Mouse (Mus musculus) forebrain, embryonic 12.5 days (tissue): ENCODE measurements at regions not wholly inside any gene's neighbourhood (a gene's known extent, or its start where the extent isn't known, plus 50 kb on each side); places are given as distances from the start of the nearest gene placed in this dataset.

Source experiments
- ATAC-seq: fragments of 200-750 bp; cut with Nextera tagmentation; 2 replicates; pipeline ENCODE4 v1.8.0; 2017; ENCODE audit warnings: moderate TSS enrichment; ENCODE audit not compliant: low FRiP score
- H3K27ac ChIP-seq: fragments of 300-500 bp; sonication (generic); 2 replicates; pipeline ENCODE4 v1.5.1; 2016; ENCODE audit warnings: mild to moderate bottlenecking
- H3K27me3 ChIP-seq: fragments of 300-500 bp; sonication (generic); 2 replicates; pipeline ENCODE4 v1.6.1; 2016; ENCODE audit warnings: mild to moderate bottlenecking
- H3K36me3 ChIP-seq: fragments of 300-500 bp; sonication (generic); replicated peaks from 2 replicates; pipeline ENCODE4 v1.6.1; 2016; ENCODE audit warnings: mild to moderate bottlenecking
- H3K4me1 ChIP-seq: fragments of 300-500 bp; sonication (generic); 2 replicates; pipeline ENCODE4 v1.6.1; 2016
- H3K4me2 ChIP-seq: fragments of 300-500 bp; sonication (generic); 2 replicates; pipeline ENCODE4 v1.6.1; 2016; ENCODE audit warnings: mild to moderate bottlenecking, moderate library complexity
- H3K4me3 ChIP-seq: fragments of 300-500 bp; sonication (generic); replicated peaks from 2 replicates; pipeline ENCODE4 v1.5.1; 2016; ENCODE audit warnings: mild to moderate bottlenecking
- H3K9ac ChIP-seq: fragments of 300-500 bp; sonication (generic); 2 replicates; pipeline ENCODE4 v1.6.1; 2016; ENCODE audit warnings: mild to moderate bottlenecking
- H3K9me3 ChIP-seq: fragments of 300-500 bp; sonication (generic); 2 replicates; pipeline ENCODE4 v1.6.1; 2016
- WGBS: fragments of 180-500 bp; shearing (Covaris S2); methylation state at CpG from one replicate; pipeline ENCODE4 v1.1.7; 2016; 5-methylcytosine and 5-hydroxymethylcytosine counted together

- no peak overlapping the region for H3K4me3 ChIP-seq
- no peaks in the 10 kb centered on the region for H3K9me3 ChIP-seq
- ATAC-seq: no peak
- H3K36me3 ChIP-seq: no peaks in the 10 kb centered on the region
- H3K27ac ChIP-seq: no peak overlapping the region
- H3K27me3 ChIP-seq: no peaks in the 10 kb centered on the region
- H3K9ac ChIP-seq: no peak overlapping the region
- no peak overlapping the region for H3K4me2 ChIP-seq
- 85% methylated on average over 1 of the region's 1 CpGs for WGBS
- no peaks in the 10 kb centered on the region for H3K4me1 ChIP-seq
Observed at GRCm38 (mm10) chr1:104424796-104425195, 343.5 kb upstream of the Cdh20 start.

GRCm38 (mm10) chr1:104425307-104425706 is 343.0 kb upstream of the Cdh20 start:
- H3K27me3 ChIP-seq: no peaks in the 10 kb centered on the region
- no peaks in the 10 kb centered on the region for H3K4me1 ChIP-seq
- no peak overlapping the region for H3K9ac ChIP-seq
- H3K4me2 ChIP-seq: no peak overlapping the region
- no peak overlapping the region for H3K27ac ChIP-seq
- H3K36me3 ChIP-seq: no peaks in the 10 kb centered on the region
- no peaks in the 10 kb centered on the region for H3K9me3 ChIP-seq
- no peak overlapping the region for H3K4me3 ChIP-seq
- peak; percentile 44; the same call in 1 of the 2 replicates for ATAC-seq
- WGBS: 80% methylated on average over 1 of the region's 1 CpGs

- WGBS: 73% methylated on average over 4 of the region's 4 CpGs
- H3K9me3 ChIP-seq: no peaks in the 10 kb centered on the region
- no peak overlapping the region for H3K27ac ChIP-seq
- H3K27me3 ChIP-seq: no peaks in the 10 kb centered on the region
- H3K36me3 ChIP-seq: no peaks in the 10 kb centered on the region
- no peak overlapping the region for H3K9ac ChIP-seq
- H3K4me2 ChIP-seq: no peak overlapping the region
- no peak overlapping the region for H3K4me3 ChIP-seq
- no peaks in the 10 kb centered on the region for H3K4me1 ChIP-seq
- no peak for ATAC-seq
Observed at GRCm38 (mm10) chr1:104449678-104450077, 318.7 kb upstream of the Cdh20 start.

DNA sequence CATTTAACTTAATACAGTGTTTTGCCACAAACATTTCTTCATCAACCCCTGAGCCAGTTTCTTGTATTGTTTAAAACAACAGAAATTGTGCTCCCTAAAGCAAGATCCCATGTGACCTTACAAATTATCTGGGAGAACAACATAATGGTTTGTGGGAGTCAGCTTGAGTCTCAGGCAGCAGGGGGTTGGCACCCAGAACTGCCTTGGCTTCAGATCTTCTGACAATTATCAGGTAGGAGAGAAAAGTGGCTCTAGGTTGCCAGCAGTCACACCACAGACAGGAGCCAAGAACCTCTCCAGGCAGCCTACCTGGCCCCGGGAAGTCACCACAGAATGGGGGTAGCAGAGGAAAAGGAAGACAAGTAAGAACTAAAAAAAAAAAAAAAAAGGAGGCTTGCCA is 299.8 kb upstream of the Cdh20 start:
- Histone ChIP-seq H3K36me3 (no peaks in the 10 kb centered on the region), H3K9ac (no peak overlapping the region), H3K4me3 (no peak overlapping the region), H3K27ac (no peak overlapping the region), H3K4me2 (no peak overlapping the region), H3K4me1 (no peaks in the 10 kb centered on the region), H3K9me3 (no peaks in the 10 kb centered on the region), H3K27me3 (no peaks in the 10 kb centered on the region)
- ATAC-seq: no peak
- 79% methylated on average over 1 of the region's 1 CpGs for WGBS

- Histone ChIP-seq H3K36me3 (no peaks in the 10 kb centered on the region), H3K27me3 (no peaks in the 10 kb centered on the region), H3K9me3 (no peaks in the 10 kb centered on the region), H3K4me1 (no peaks in the 10 kb centered on the region), H3K27ac (no peak overlapping the region), H3K9ac (no peak overlapping the region), H3K4me2 (no peak overlapping the region), H3K4me3 (no peak overlapping the region)
- 54% methylated on average over 2 of the region's 2 CpGs for WGBS
- ATAC-seq: no peak
Observed at GRCm38 (mm10) chr1:104479757-104480156, 288.6 kb upstream of the Cdh20 start.
